Mouse (Mus musculus) R1 (cell line): ENCODE data around the gene Acr.
A peak's percentile ranks its signal among the peaks of the same experiment; 100 is the strongest.

ENCODE experiments used
- DNase-seq: peaks from one replicate; pipeline ENCODE4 v3.0.0-alpha.2; 2018; ENCODE audit warnings: low read depth, low spot score

Gene Acr

GRCm38 (mm10) chr15:89622312-89622958 is 54.3 kb downstream of the Acr start:
- peak; percentile 80 for DNase-seq

- DNase-seq: no peak
Observed at GRCm38 (mm10) chr15:89622959-89623625, 55.0 kb downstream of the Acr start.

- DNase-seq: peak; percentile 79
Observed at GRCm38 (mm10) chr15:89623626-89623959, 55.5 kb downstream of the Acr start.
